Mouse (Mus musculus): Measurements from ENCODE around the gene Vsx2. TPM values are rescaled to one million over a fixed set of nuclear protein-coding genes. Genes with fewer than 3 reads are reported as not detected.

Vsx2 gene
- polyA plus RNA-seq, 1 experiment, result 2.2 TPM

- peaks cover 5% of the 10 kb centered on the region; the same call in 1 of the 2 replicates for H3K27me3 ChIP-seq (ENCODE audit: control insufficient read depth, insufficient read depth, low read length)
- no peak overlapping the region for H3K4me3 ChIP-seq (replicated peaks; ENCODE audit: insufficient read depth, low read depth, low read length)
- no peak for TF ChIP-seq POLR2A (IDR thresholded peaks at IDR 0.05; ENCODE audit: borderline replicate concordance, insufficient read depth, low read length)
- no peak for TF ChIP-seq CTCF (IDR thresholded peaks at IDR 0.05; ENCODE audit: borderline replicate concordance, insufficient read depth, low read depth, low read length)
- H3K27ac ChIP-seq (ENCODE audit: insufficient read depth, low read length), result no peak overlapping the region
- WGBS, result 91% methylated on average over 6 of the region's 6 CpGs
- DNase-seq, result no peak
- no peaks in the 10 kb centered on the region for H3K4me1 ChIP-seq (ENCODE audit: control insufficient read depth, insufficient read depth, low read length)
These were observed 2.0 kb upstream of the Vsx2 start for GRCm38 (mm10) chr12:84567576-84567975.

- 4% methylated on average over 38 of the region's 40 CpGs for WGBS
These were observed 573 bp downstream of the Vsx2 start for GRCm38 (mm10) chr12:84569976-84570693.

GRCm38 (mm10) chr12:84570694-84571415 lies 1.3 kb downstream of the Vsx2 start:
- no peak for TF ChIP-seq CTCF (IDR thresholded peaks at IDR 0.05; ENCODE audit: borderline replicate concordance, insufficient read depth, low read depth, low read length)
- TF ChIP-seq POLR2A (IDR thresholded peaks at IDR 0.05; ENCODE audit: borderline replicate concordance, insufficient read depth, low read length), result no peak
- Histone ChIP-seq H3K27me3 (ENCODE audit: control insufficient read depth, insufficient read depth, low read length) (peaks cover 6% of the 10 kb centered on the region; the same call in 1 of the 2 replicates), H3K4me3 (replicated peaks; ENCODE audit: insufficient read depth, low read depth, low read length) (no peak overlapping the region), H3K27ac (ENCODE audit: insufficient read depth, low read length) (no peak overlapping the region), H3K4me1 (ENCODE audit: control insufficient read depth, insufficient read depth, low read length) (no peaks in the 10 kb centered on the region)
- no peak for DNase-seq
- WGBS, result 7% methylated on average over 34 of the region's 34 CpGs

More at GRCm38 (mm10) chr12:84569976-84570693, 573 bp downstream of the Vsx2 start:
- no peak overlapping the region for H3K27ac ChIP-seq (ENCODE audit: insufficient read depth, low read length)
- no peak overlapping the region for H3K4me3 ChIP-seq (replicated peaks; ENCODE audit: insufficient read depth, low read depth, low read length)
- no peak for TF ChIP-seq POLR2A (IDR thresholded peaks at IDR 0.05; ENCODE audit: borderline replicate concordance, insufficient read depth, low read length)
- peaks cover 6% of the 10 kb centered on the region; the same call in 1 of the 2 replicates for H3K27me3 ChIP-seq (ENCODE audit: control insufficient read depth, insufficient read depth, low read length)
- H3K4me1 ChIP-seq (ENCODE audit: control insufficient read depth, insufficient read depth, low read length), result no peaks in the 10 kb centered on the region
- DNase-seq, result no peak

GRCm38 (mm10) chr12:84571466-84572340 lies 2.1 kb downstream of the Vsx2 start:
- no peak overlapping the region for H3K27ac ChIP-seq (ENCODE audit: insufficient read depth, low read length)
- 6% methylated on average over 43 of the region's 43 CpGs for WGBS
- peaks cover 6% of the 10 kb centered on the region; the same call in 1 of the 2 replicates for H3K27me3 ChIP-seq (ENCODE audit: control insufficient read depth, insufficient read depth, low read length)
- TF ChIP-seq CTCF (IDR thresholded peaks at IDR 0.05; ENCODE audit: borderline replicate concordance, insufficient read depth, low read depth, low read length) (no peak), POLR2A (IDR thresholded peaks at IDR 0.05; ENCODE audit: borderline replicate concordance, insufficient read depth, low read length) (no peak)
- H3K4me3 ChIP-seq (replicated peaks; ENCODE audit: insufficient read depth, low read depth, low read length), result no peak overlapping the region
- DNase-seq, result peak in 1 of 2 experiments; percentile 59
- H3K4me1 ChIP-seq (ENCODE audit: control insufficient read depth, insufficient read depth, low read length), result no peaks in the 10 kb centered on the region

GRCm38 (mm10) chr12:84572341-84572720 lies 2.8 kb downstream of the Vsx2 start:
- TF ChIP-seq POLR2A (IDR thresholded peaks at IDR 0.05; ENCODE audit: borderline replicate concordance, insufficient read depth, low read length) (no peak), CTCF (IDR thresholded peaks at IDR 0.05; ENCODE audit: borderline replicate concordance, insufficient read depth, low read depth, low read length) (no peak)
- Histone ChIP-seq H3K27me3 (ENCODE audit: control insufficient read depth, insufficient read depth, low read length) (peaks cover 6% of the 10 kb centered on the region; the same call in 1 of the 2 replicates), H3K4me3 (replicated peaks; ENCODE audit: insufficient read depth, low read depth, low read length) (no peak overlapping the region), H3K27ac (ENCODE audit: insufficient read depth, low read length) (no peak overlapping the region), H3K4me1 (ENCODE audit: control insufficient read depth, insufficient read depth, low read length) (no peaks in the 10 kb centered on the region)
- 26% methylated on average over 7 of the region's 7 CpGs for WGBS
- no peak for DNase-seq

GRCm38 (mm10) chr12:84573094-84573493 lies 3.5 kb downstream of the Vsx2 start:
- 25% methylated on average over 7 of the region's 7 CpGs for WGBS
- Histone ChIP-seq H3K27me3 (ENCODE audit: control insufficient read depth, insufficient read depth, low read length) (peaks cover 6% of the 10 kb centered on the region; the same call in 1 of the 2 replicates), H3K4me3 (replicated peaks; ENCODE audit: insufficient read depth, low read depth, low read length) (no peak overlapping the region), H3K27ac (ENCODE audit: insufficient read depth, low read length) (no peak overlapping the region), H3K4me1 (ENCODE audit: control insufficient read depth, insufficient read depth, low read length) (no peaks in the 10 kb centered on the region)
- TF ChIP-seq CTCF (IDR thresholded peaks at IDR 0.05; ENCODE audit: borderline replicate concordance, insufficient read depth, low read depth, low read length) (no peak), POLR2A (IDR thresholded peaks at IDR 0.05; ENCODE audit: borderline replicate concordance, insufficient read depth, low read length) (no peak)
- no peak for DNase-seq

GRCm38 (mm10) chr12:84577768-84578439 lies 8.3 kb downstream of the Vsx2 start:
- WGBS, result 75% methylated on average over 11 of the region's 11 CpGs
- DNase-seq, result no peak
- Histone ChIP-seq H3K27ac (ENCODE audit: insufficient read depth, low read length) (no peak overlapping the region), H3K4me3 (replicated peaks; ENCODE audit: insufficient read depth, low read depth, low read length) (no peak overlapping the region), H3K27me3 (ENCODE audit: control insufficient read depth, insufficient read depth, low read length) (no peaks in the 10 kb centered on the region; the same call in 1 of the 2 replicates), H3K4me1 (ENCODE audit: control insufficient read depth, insufficient read depth, low read length) (no peaks in the 10 kb centered on the region)
- TF ChIP-seq POLR2A (IDR thresholded peaks at IDR 0.05; ENCODE audit: borderline replicate concordance, insufficient read depth, low read length), result no peak
- TF ChIP-seq CTCF (IDR thresholded peaks at IDR 0.05; ENCODE audit: borderline replicate concordance, insufficient read depth, low read depth, low read length), result no peak

All from cerebellum, adult 2 months (tissue).